Mouse (Mus musculus) gastrocnemius, postnatal 36 days (tissue): Measurements from ENCODE around the gene Isx. TPM values are rescaled to one million over a fixed set of nuclear protein-coding genes. Genes with fewer than 3 reads are reported as not detected.

Experiments
- DNase-seq, 2 experiments: peaks; one replicate each; pipeline ENCODE4 v3.0.0; 2022
- intact Hi-C: fragments of 180-260 bp; cut with DNase I; formaldehyde crosslinking; loops from one replicate; pipeline ENCODE4 v1.15.1; 2025
- long read RNA-seq, 2 experiments: library from polyadenylated mRNA; stranded (forward); transcript quantifications; one replicate each; pipeline ENCODE4 v2.0.0; 2021
- total RNA-seq, 2 experiments: library from RNA; stranded (reverse); gene quantifications; 2 replicates each; pipeline ENCODE4 v1.2.3; 2021

The Isx gene
- total RNA-seq = not detected
- long read RNA-seq, experiment 1 = 0 reads
- long read RNA-seq, experiment 2 = 0 reads

DNA sequence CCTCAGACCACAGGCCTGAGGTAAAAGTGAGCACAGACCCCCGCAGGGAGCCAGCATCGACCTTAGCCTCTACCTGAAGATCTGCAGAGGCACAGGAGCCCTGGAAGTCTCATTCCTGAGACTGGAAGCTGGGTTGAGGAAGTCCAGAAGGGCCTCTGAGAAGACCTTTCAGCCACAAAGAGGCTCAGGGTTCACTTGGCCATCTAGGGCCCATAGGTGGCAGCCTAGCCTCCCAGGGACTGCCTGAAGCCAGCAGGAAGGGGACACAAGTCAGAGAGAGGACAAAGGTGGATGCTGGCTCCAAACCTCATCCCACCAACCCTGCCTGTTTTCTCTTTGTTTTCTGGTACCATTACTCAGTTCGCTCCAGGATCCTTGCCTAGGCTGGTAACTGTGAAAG is at the start of gene Isx:
Gene Isx (plus strand): TSS at position 234 of the 400 bp plus-strand sequence.
- no peak for DNase-seq
- intact Hi-C loops = no loop called here

DNA sequence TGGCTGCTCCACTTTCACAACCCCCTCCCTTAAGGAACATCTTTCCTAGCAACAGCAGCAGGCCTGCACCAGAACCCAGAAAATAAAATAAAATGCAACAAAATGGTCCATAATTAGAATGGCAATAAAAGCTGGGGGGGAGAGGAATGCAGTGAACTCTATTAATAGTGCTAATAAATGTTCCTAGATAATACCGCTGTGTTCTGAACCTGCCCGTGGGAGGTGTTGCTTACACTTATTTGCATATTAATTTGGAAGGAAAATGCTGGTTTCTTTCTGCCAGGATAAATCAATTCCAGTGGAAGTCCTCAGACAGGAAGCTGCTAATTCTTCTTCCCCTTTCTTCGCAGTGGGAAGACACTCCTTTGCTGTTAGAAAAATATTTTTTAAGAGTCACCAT is 45.3 kb upstream of the Isx start:
- intact Hi-C loops = no loop called here
- no peak for DNase-seq

DNA sequence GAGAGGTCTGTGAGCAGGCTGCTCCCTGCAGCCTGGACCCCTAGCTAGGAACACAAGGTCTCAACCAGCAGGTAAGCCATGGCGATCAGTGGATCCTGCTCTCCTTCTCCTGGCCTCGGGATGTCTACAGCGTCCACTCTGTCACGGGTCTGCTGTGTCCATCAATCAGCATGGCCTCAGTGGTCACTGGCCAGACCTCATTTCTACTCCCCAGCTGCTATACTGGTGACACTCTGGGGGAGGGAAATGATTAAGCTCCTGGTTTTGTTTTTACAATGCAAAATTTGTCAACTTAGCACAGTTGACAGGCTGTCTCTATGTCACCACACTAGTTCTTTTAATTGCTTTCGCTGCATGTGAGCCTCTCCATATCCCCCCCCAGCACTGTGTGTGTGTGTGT is 41.7 kb upstream of the Isx start:
- intact Hi-C loops = no loop called here
- no peak for DNase-seq

DNA sequence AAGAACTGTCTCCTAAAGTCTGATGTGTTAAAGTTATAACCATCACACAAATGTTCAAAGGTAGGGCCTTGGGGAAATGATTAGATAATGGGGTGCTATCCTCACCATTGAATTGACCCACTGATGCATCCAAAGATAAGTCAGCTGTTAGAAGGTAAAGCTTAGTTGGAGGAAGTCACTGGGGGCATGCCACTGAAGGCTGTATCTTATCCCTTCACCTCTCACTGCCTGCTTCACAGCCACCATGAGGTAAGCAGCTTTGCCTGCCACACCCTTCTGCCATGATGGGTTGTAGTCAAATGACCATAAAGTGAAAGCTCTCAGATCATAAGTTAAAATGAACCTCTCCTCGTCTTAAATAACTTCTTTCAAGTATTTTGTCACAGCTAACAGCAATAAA is 38.7 kb upstream of the Isx start:
- intact Hi-C loops = no loop called here
- no peak for DNase-seq

DNA sequence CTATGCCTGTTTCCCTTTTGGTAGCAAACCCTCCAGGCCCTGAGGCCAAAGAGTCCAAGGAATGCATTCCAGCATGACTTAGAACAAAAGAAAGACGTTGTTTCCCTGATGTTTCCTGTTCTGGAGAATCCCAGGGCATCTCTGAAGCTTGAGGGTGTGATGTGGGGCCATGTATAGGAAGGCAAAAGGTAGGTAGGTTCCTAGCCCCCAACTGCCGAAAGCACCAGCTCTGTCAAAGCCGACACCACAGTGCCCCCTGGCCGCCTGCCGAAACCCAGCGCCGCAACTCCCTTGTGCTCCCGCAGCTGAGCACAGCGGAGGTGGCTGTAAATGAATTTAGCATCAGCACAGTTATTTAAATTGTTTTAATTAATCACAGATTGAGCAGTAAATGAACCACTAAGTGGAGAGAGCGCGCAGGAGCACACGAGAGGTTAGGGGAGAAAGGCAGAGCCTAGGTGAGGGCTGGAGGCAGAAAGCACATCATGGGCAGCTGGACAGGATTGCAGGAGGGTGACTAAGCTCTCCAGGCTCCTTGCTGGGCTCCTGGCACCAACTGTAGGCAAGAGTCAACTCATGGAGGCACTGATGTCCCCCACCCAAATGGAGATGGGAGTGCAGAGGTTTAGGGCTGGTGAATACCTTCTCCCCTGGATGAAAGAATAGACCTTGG is 25.5 kb upstream of the Isx start:
- DNase-seq = no peak
- intact Hi-C loops = no loop called here

DNA sequence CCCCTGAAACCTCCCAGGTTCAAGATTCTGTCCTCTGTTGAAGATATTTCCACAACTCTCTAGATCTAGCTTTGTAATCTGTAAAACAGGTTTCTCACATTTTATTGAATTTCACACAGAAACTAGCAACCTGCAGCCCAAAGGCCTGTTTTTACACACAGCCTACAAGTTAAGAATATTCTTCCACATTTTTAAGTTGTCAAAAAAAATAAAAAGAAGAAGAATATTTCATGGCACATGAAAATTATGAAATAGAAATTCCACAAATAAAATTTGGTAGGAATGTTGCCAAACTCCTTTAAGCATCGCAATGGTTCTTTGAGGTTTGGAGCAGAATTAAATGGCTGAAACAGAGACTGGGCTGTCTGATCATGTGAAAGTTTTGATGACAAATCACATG is 24.3 kb upstream of the Isx start:
- no peak for DNase-seq
- intact Hi-C loops = no loop called here

DNA sequence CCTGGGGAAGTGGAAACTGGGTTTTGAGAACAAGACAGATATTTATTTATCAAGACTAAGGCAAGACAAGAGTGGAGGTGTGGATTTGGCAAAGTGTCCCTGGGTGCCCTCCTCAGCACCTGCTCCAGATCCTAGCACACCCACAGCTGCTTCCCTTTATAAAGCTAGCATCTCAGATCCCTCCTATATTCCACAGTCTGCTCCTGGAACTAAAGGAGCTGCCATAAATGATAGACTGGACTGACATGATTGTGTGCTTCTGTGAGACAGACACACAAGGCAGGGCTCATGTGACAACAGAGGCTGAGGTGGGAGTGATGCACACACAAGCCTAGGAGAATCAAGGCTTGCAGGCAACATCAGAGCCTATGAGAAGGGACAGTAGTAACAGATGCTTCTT is 22.0 kb upstream of the Isx start:
- no peak for DNase-seq
- intact Hi-C loops = no loop called here

DNA sequence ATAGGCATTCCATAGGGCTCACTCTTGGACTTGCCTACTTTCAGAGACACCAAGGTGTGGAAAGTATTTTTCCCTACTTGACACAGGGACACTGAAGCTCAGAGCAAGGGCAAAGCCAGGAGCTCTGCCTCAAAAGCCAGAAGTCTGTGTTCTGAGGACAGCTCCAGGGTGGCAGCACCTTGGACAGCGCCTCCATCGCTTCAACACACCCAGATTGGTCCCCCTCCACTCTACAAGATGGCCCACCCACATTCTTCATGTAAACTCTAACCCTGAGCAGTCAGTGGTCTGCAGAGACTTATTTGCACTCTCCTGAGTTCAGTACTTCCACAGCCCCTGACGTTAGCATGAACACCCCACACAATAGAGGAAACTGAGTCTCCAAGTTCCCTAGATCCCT is 21.1 kb upstream of the Isx start:
- no peak for DNase-seq
- intact Hi-C loops = no loop called here

DNA sequence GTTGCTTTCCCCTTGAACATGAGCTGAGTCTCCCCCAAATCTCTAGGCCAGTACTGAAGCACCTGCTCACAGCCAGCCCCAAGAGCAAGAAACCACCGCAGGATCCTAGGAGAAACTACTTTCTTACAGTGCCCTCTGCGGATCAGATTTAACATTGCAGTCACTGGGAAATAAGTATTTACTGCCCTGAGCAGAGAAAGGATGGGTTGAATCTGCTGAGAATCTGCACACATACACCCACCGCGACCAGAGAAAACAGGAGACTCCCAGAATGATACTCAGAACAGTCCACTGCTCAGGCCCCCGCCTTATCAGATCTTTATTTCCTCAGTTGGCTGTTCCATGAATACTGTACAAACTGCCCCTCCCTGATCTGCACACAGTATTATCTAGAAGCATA is 19.5 kb upstream of the Isx start:
- intact Hi-C loops = no loop called here
- no peak for DNase-seq

DNA sequence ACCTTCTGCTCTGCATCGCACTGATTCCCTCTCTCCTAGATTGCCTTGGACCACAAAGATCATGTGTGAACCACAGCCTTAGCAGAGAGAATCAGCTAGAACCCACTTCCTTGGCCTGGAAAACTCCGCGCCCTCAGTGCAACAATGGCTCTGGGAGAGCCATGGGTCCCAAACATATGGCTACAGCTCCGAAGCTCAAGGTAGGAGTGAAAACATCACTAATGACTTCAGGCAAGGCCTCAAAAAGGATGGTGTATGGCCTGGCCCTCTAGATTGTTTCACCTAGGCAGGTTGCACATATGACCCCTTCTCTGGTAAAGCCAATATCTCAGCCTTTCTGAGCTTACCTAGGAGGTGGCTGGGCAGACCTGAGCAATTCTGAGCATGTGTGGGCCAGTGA is 18.2 kb upstream of the Isx start:
- intact Hi-C loops = no loop called here
- no peak for DNase-seq

DNA sequence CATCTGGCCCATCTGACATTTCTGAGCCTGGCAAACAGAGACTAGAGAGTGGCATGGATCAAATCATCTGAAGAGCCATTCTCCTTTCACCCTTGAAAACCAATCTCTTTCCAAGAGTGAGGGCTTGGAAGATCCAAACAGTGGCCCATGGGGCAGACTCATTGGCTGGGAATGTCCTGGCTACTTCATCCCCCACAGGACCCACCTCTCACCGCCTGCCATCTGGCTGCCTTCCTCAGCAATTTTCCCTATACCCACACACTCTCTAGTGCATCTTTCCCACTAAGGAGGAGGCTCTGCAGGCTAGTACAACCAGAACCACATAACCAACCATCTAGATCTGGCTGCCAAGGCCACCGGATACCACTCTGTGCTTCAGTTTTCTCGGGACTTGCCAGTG is 17.6 kb upstream of the Isx start:
- intact Hi-C loops = no loop called here
- DNase-seq = no peak

DNA sequence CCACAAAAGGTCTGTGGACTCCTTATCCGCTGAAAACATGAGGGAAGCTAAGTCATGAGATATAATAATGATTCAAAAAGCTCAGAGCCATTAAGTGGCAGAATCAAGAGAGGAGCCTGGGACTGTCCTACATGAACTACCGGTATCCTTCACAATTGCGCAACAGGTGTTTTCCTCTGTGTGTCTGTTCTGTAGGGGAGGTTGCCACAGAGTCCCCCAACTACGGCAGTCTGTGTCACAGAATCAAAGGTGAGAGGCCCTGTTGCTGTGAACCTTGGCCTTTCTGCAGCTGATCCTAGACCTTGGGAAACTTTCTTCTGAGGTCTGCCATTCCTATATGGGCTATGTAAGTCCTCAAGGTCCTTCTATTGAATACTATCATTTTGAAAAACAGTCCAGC is 13.7 kb upstream of the Isx start:
- intact Hi-C loops = no loop called here
- no peak for DNase-seq

DNA sequence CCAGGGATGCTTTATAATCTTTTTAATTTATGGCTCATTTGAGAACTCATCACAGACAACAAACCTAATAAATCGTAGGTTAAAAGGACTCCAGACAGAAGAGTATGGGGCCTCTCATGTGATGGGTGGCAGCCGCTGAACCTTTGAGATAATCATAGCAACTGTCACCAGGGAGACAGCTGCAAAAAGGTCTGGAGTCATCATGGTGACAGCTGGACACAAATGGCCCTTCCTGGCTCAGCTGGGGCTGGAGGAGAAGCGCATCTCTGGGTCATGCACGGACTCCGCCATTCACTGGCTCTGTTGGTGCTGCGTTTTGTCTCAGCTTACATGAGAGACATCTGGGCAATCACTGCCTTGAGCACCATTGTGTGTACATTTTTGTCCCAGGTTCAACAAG is 12.5 kb upstream of the Isx start:
- intact Hi-C loops = no loop called here
- DNase-seq = no peak

DNA sequence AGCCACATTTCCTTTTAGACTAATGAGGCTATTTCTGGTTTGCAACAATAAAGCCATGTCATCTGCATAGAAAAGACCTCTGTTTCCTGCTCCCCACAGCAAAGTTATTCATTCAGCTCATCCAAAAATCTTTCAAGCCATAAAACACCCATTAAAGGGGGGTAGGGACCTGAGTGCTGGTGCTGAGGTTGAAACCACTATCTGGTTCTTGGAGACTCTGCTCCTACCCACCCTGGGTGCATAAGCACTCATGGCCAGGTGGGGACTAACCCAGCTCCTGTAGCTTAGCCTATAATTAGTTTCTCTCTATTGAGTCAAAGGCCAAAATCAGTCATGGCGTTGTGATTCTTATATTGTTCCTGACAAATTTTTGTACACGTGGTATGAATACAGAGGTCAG is 10.4 kb upstream of the Isx start:
- DNase-seq = no peak
- intact Hi-C loops = no loop called here

DNA sequence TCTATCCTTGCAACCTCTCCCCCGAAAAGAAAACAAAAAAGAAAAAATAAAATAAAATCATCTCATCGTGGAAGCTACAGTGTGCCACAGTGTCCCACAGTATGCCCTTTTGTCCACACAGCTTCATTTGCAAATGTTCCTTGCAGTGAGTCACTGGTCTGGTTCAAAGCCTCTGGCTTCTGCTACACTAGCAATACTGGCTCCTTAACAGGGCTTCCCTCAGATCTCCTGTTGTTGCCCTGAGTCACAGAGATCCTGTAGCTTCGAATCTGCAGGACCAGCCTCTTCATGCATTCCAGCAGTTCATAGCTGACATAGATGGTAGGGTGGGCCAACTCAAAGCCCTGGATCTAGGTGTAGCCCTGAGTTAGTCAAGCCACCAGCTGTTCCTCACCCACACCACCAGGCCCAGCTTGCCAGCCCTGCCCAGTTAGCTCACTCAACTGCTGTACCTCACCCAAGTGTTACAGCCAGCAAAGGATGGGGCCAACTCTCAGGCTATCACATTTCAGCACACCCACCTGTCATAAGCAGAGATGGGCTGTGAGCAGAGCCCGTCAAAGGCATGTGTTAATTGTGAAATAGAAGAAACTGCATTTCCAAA is 2.5 kb upstream of the Isx start:
- no peak for DNase-seq
- intact Hi-C loops = no loop called here

DNA sequence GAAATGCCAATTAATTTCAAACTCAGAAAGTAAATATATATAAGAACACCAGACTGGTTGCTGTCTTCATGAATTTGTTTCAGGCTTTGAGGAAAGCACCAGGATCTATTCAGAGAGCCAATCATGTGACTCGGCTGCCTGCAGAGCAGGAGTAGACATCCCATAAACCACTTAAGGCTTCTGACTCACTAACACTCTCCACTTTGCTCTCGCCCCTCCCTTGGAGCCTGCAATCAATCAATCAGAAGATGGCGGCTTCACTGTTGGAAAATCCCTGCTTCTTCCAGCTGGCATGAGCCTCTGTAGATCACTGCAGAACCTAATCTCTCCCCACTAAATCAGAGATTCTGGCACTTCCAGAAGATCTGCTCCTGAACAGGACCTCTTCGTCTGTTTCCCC is 1.3 kb upstream of the Isx start:
- intact Hi-C loops = no loop called here
- no peak for DNase-seq

DNA sequence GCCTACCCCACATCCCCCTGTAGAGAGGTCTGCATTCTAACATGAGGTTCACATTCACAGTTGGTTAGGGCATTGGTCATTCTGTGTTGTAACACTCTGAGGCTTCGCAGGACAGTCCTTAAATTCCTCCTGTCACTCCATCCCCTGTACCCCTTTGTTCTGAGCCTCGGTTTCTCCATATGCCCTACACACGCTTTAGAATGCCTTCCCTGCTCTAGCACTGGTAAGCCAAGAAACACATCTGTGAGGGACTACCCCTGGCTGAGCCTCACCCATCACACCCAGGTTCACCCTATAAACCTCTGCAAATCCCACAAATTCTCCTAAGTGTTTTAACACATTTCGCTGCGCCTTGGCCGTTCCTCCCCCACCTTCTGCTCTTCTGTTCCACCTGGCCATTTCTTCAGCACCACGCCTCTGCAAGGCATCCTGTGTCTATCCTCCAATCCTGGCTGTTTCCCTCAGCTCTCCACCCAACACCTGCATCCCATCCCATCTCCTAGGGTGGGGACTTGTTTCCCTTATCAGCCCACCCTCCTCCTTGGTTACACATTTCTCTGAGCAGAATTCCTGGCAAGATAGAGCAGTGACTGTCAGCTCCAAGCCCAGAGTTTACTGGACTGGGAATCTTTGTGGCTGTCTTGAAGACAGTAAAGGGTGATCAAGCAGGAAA is 686 bp upstream of the Isx start:
- no peak for DNase-seq
- intact Hi-C loops = no loop called here

DNA sequence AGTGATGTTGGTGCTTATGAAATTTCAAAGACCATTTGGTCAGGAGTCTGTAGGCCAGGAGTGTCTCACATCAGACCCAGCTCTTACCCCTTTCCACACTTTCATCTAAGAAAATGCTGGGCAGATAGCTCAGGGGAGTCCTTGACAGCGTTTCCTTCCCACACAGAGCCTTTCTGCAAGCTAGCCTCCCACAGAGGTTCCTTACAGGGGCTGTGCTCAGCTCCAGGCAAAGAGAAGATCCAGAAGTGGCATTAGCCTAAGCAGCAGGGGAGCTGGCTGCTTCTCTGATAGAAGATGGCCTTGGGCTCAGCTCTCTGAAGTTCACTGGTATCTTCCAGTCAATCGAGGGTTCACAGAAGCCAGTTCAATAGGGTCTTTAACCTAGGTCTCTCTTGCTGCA is 1.6 kb downstream of the Isx start:
- intact Hi-C loops = no loop called here
- no peak for DNase-seq

DNA sequence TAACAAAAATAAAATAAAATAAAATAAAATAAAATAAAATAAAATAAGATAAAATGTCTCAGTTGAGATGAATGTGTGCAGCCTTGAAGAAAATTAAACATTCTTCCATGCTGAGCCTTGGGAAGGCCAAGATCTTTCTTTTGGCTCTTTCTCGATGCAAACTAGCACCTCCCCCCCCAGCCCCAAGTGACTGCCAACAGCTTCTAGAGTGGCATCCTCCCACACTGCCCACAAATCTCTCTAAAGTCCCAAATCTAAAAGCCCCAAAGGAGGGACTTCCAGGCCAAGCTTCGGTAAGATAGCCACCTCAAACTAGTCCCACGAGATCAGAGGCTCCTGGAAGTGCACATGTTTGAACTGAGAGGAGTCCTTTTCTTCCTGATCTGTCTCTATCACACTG is 5.7 kb downstream of the Isx start:
- DNase-seq = no peak
- intact Hi-C loops = no loop called here

DNA sequence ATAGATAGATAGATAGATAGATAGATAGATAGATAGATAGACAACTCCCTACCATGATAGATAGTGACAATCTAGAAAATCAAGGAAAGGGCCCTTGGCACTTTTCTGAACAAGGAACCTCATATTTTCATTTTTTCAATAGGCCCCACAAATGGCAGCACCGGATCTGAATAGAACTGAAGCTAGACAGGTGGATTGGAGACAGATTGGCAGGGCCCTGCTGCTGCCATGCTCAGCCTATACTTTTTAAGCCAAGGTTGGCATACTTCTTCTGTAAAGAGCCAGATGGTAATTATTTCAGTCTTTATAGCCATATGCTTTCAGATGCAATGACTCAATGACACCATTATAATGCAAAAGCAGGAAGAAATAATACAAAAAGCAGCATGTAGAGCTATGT is 15.8 kb downstream of the Isx start:
- DNase-seq = no peak
- intact Hi-C loops = no loop called here

DNA sequence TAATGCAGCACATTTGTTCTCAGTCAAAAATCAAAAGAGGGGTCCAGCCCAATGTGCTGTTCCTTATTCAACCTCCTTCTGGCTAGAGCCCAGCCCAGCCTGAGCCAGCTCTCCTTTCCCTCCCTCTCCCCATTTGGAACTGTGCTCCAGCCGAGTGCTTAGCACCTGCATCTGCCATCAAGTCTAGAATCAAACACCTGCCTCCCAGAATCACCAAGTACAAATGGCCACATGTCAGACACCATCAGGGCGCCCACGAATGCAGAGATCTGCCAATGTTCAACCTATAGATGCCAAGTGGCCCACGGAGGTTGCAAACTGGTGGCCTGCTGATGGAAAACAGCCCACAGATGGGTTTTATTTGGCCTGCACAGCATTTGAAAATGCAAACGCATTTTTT is 18.1 kb downstream of the Isx start:
- intact Hi-C loops = no loop called here
- no peak for DNase-seq

DNA sequence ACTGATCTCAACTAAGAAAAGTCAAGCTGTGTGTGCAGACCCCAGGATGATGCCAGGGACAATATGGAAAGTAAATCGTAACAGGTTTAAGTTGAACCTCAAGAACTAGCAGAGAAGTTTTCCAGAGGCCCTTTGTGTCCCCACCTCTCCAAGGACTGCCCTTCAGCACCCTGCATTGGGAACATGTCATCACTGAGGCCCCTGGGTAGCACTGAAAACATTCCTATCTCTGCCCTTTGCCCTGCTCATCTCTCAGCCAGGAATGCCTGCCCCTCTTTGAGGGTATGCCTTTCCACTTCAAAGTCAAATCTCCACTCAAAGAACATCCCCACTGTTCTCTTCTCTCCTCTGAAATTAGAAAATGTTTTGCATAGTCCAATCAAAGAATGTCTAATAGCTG is 23.3 kb downstream of the Isx start:
- intact Hi-C loops = no loop called here
- DNase-seq = no peak
